Mouse (Mus musculus) heart, postnatal 25 days (tissue): Measurements from ENCODE around the gene Gm2012. TPM values are rescaled to one million over a fixed set of nuclear protein-coding genes. Genes with fewer than 3 reads are reported as not detected.
"Not testable (repeated sequence)": the region's sequence is repeated elsewhere in the genome, so short reads cannot be mapped to it uniquely, and the experiment has no call there.

Experiments
- DNase-seq: peaks from one replicate; pipeline ENCODE4 v3.0.0; 2022; ENCODE audit warnings: low spot score
- intact Hi-C: fragments of 180-260 bp; cut with DNase I; formaldehyde crosslinking; loops from one replicate; pipeline ENCODE4 v1.15.1; 2025
- microRNA-seq: library from miRNA; unstranded; fragments of <30 nt; microRNA quantifications from one replicate; pipeline ENCODE4 v1.2.0, GENCODE M21; 2022
- total RNA-seq, 2 experiments: library from RNA; stranded (reverse); gene quantifications; 2 replicates each; pipeline ENCODE4 v1.2.3; 2021

Gene Gm2012
- total RNA-seq, result not detected

- DNase-seq, intact Hi-C loops: not testable (repeated sequence)
These were observed at the start of gene Gm2012 for GRCm38 (mm10) chrX:26231255-26231654. Gm2012 (minus strand) TSS chrX:26231355.

GRCm38 (mm10) chrX:26159146-26159545 lies 72.0 kb downstream of the Gm2012 start:
- intact Hi-C loops, DNase-seq: not testable (repeated sequence)

Small RNA genes lying within 50 kb of the gene (microRNA-seq; reads per million reads assigned to microRNA genes)
- not detected for gene Gm26302

Other genes with a start within 250 kb of the Gm2012 start
- gene Gm5168, start 180.3 kb downstream of the Gm2012 start, total RNA-seq, result not detected
- not detected for gene Gm2030, start 78.7 kb upstream of the Gm2012 start, total RNA-seq